Mouse (Mus musculus) CH12.LX (cell line): ENCODE measurements around the gene Herc2. TPM values are rescaled to one million over a fixed set of nuclear protein-coding genes. Genes with fewer than 3 reads are reported as not detected.

Source experiments
- DNase-seq: peaks from one replicate; pipeline ENCODE4 v3.0.0-alpha.2; 2013; ENCODE audit errors: extremely low read depth
- H3K27ac ChIP-seq: 2 replicates; pipeline ENCODE4 v1.5.1; 2012; ENCODE audit warnings: low read depth, mild to moderate bottlenecking, control low read depth, moderate library complexity; ENCODE audit not compliant: insufficient read depth
- H3K27me3 ChIP-seq: replicated peaks from 2 replicates; pipeline ENCODE3; 2012; ENCODE audit warnings: inconsistent platforms
- H3K36me3 ChIP-seq, 2 experiments: replicated peaks in 1 of 2; 2 replicates each; pipeline versions ENCODE3 to v1.6.1; 2012; ENCODE audit warnings: inconsistent platforms in 1 of 2, low read length in 1 of 2, mild to moderate bottlenecking in 1 of 2, mixed read lengths in 1 of 2, moderate library complexity in 1 of 2; ENCODE audit not compliant: control insufficient read depth in 1 of 2, insufficient read depth in 1 of 2
- H3K4me1 ChIP-seq, 2 experiments: 2 replicates each; pipeline ENCODE4 v1.6.1; 2012; ENCODE audit warnings: inconsistent platforms in 1 of 2, moderate library complexity in 1 of 2; ENCODE audit not compliant: insufficient read depth in 2 of 2, control insufficient read depth in 1 of 2
- H3K4me2 ChIP-seq: 2 replicates; pipeline ENCODE4 v1.6.1; 2012; ENCODE audit warnings: low read depth, mild to moderate bottlenecking, control low read depth; ENCODE audit not compliant: poor library complexity, insufficient read depth, severe bottlenecking
- H3K4me3 ChIP-seq, 3 experiments: fragments of 150-350 bp in 1 of 3; sonication (generic) in 1 of 3; replicated peaks in 1 of 3; 2 replicates each; pipeline versions ENCODE3 to v1.5.1; 2011 to 2012; ENCODE audit warnings: low read depth in 2 of 3, low read length in 2 of 3, mild to moderate bottlenecking in 2 of 3, moderate library complexity in 2 of 3, control low read depth in 1 of 3, improper control_type of control experiment in 1 of 3, inconsistent platforms in 1 of 3, mixed read lengths in 1 of 3; ENCODE audit not compliant: poor library complexity in 1 of 3
- H3K79me2 ChIP-seq: replicated peaks from 2 replicates; pipeline ENCODE4 v1.6.1; 2012; ENCODE audit warnings: mild to moderate bottlenecking, moderate library complexity; ENCODE audit not compliant: control insufficient read depth, poor library complexity, insufficient read depth, severe bottlenecking; ENCODE audit errors: extremely low read depth
- H3K9ac ChIP-seq: 2 replicates; pipeline ENCODE4 v1.6.1; 2012; ENCODE audit warnings: low read depth, mild to moderate bottlenecking, control low read depth, moderate library complexity; ENCODE audit not compliant: insufficient read depth
- H3K9me3 ChIP-seq: replicated peaks from 2 replicates; pipeline ENCODE3; 2012; ENCODE audit warnings: low read length, inconsistent platforms, mixed read lengths
- EP300 ChIP-seq: IDR thresholded peaks from 2 replicates; pipeline ENCODE4 v1.6.1; 2011; ENCODE audit warnings: low read length, improper control_type of control experiment
- ETS1 ChIP-seq: conservative IDR thresholded peaks from 2 replicates; pipeline ENCODE4 v1.6.1; 2012; ENCODE audit warnings: low read depth, mild to moderate bottlenecking, inconsistent platforms, low read length, improper control_type of control experiment, moderate library complexity
- GABPA ChIP-seq: IDR thresholded peaks from 2 replicates; pipeline ENCODE4 v1.6.1; 2012; ENCODE audit warnings: low read depth, low read length, improper control_type of control experiment, inconsistent platforms; ENCODE audit not compliant: insufficient replicate concordance
- IRF4 ChIP-seq: IDR thresholded peaks from 2 replicates; pipeline ENCODE4 v1.6.1; 2014; ENCODE audit warnings: low read depth, mild to moderate bottlenecking, inconsistent platforms, low read length, improper control_type of control experiment
- JUN ChIP-seq: IDR thresholded peaks from 2 replicates; pipeline ENCODE4 v1.6.1; 2011; ENCODE audit warnings: low read depth, mild to moderate bottlenecking, low read length, improper control_type of control experiment, moderate library complexity; ENCODE audit not compliant: insufficient read depth
- MAFK ChIP-seq: IDR thresholded peaks from 2 replicates; pipeline ENCODE4 v1.6.1; 2011; ENCODE audit warnings: low read length, improper control_type of control experiment; ENCODE audit not compliant: insufficient replicate concordance
- MAX ChIP-seq: IDR thresholded peaks from 2 replicates; pipeline ENCODE4 v1.6.1; 2011; ENCODE audit warnings: low read length, improper control_type of control experiment
- MAZ ChIP-seq: IDR thresholded peaks from 2 replicates; pipeline ENCODE4 v1.6.1; 2012; ENCODE audit warnings: low read depth, mild to moderate bottlenecking, inconsistent platforms, low read length, improper control_type of control experiment, moderate library complexity
- MEF2A ChIP-seq: IDR thresholded peaks from 2 replicates; pipeline ENCODE4 v1.6.1; 2014; ENCODE audit warnings: low read depth, mild to moderate bottlenecking, inconsistent platforms, low read length, improper control_type of control experiment, borderline replicate concordance
- MYC ChIP-seq: IDR thresholded peaks from 2 replicates; pipeline ENCODE4 v1.6.1; 2011; ENCODE audit warnings: low read depth, mild to moderate bottlenecking, improper control_type of control experiment, low read length
- NRF1 ChIP-seq: IDR thresholded peaks from 2 replicates; pipeline ENCODE4 v1.6.1; 2014; ENCODE audit warnings: low read depth, mild to moderate bottlenecking, inconsistent platforms, low read length, improper control_type of control experiment, moderate library complexity
- POLR2AphosphoS2 ChIP-seq: IDR thresholded peaks from 2 replicates; pipeline ENCODE4 v1.6.1; 2011; ENCODE audit warnings: low read depth, low read length, improper control_type of control experiment
- RAD21 ChIP-seq: IDR thresholded peaks from 2 replicates; pipeline ENCODE4 v1.6.1; 2011; ENCODE audit warnings: low read depth, mild to moderate bottlenecking, low read length, improper control_type of control experiment, moderate library complexity
- SIN3A ChIP-seq: IDR thresholded peaks from 2 replicates; pipeline ENCODE4 v1.6.1; 2012; ENCODE audit warnings: low read length, improper control_type of control experiment, inconsistent platforms
- TBP ChIP-seq: conservative IDR thresholded peaks from 2 replicates; pipeline ENCODE4 v1.6.1; 2011; ENCODE audit warnings: low read depth, low read length, improper control_type of control experiment
- TCF12 ChIP-seq: IDR thresholded peaks from 2 replicates; pipeline ENCODE4 v1.6.1; 2014; ENCODE audit warnings: low read depth, mild to moderate bottlenecking, inconsistent platforms, low read length, improper control_type of control experiment
- USF1 ChIP-seq: IDR thresholded peaks from 2 replicates; pipeline ENCODE4 v1.6.1; 2014; ENCODE audit warnings: low read depth, mild to moderate bottlenecking, inconsistent platforms, low read length, improper control_type of control experiment
- USF2 ChIP-seq: conservative IDR thresholded peaks from 2 replicates; pipeline ENCODE4 v1.6.1; 2011; ENCODE audit warnings: low read depth, low read length, improper control_type of control experiment
- ZMIZ1 ChIP-seq: IDR thresholded peaks from 2 replicates; pipeline ENCODE4 v1.6.1; 2012; ENCODE audit warnings: low read depth, mild to moderate bottlenecking, inconsistent platforms, low read length, improper control_type of control experiment
- ZNF384 ChIP-seq: IDR thresholded peaks from 2 replicates; pipeline ENCODE4 v1.6.1; 2012; ENCODE audit warnings: low read depth, low read length, improper control_type of control experiment, inconsistent platforms
- dilution Hi-C: fragments of 300-500 bp; cut with MboI; formaldehyde crosslinking; loops from 2 replicates; pipeline ENCODE4 v1.14.3; 2020; ENCODE audit warnings: low sequenced_read_pairs; ENCODE audit not compliant: extremely low pct_unique_long_range_greater_than_20kb, extremely low pct_ligation_motif_present
- in situ Hi-C: fragments of 300-500 bp; cut with MboI; formaldehyde crosslinking; loops from 3 replicates; pipeline ENCODE4 v1.14.3; 2019; ENCODE audit warnings: low sequenced_read_pairs, low pct_ligation_motif_present, low pct_unique_long_range_greater_than_20kb, mixed read lengths
- polyA plus RNA-seq: library from polyadenylated mRNA; unstranded; fragments of >175 nt; gene quantifications from 2 replicates; pipeline ENCODE4 v1.2.1, GENCODE M21; 2012; ENCODE audit warnings: low read depth; ENCODE audit not compliant: insufficient read length
- total RNA-seq, 2 experiments: library from RNA; depleted of rRNA; stranded (reverse); fragments of 300-350 nt in 1 of 2; fragments of >200 nt in 1 of 2; gene quantifications; 2 replicates each; pipeline ENCODE4 v1.2.3; 2012 to 2014

The Herc2 gene
- total and polyA plus RNA-seq, 3 experiments, result 9.7 to 27.6 (median 18.2) TPM

- Histone ChIP-seq H3K9ac (no peak overlapping the region), H3K4me1 (no peaks in the 10 kb centered on the region), H3K9me3 (no peaks in the 10 kb centered on the region), H3K27ac (no peak overlapping the region), H3K4me2 (no peak overlapping the region), H3K36me3 (peaks cover 12 to 35% of the 10 kb centered on the region in 2 experiments), H3K79me2 (no peaks in the 10 kb centered on the region)
- dilution Hi-C loops (no loop called here), in situ Hi-C loops (no loop called here)
- DNase-seq, result no peak
- TF ChIP-seq MEF2A (no peak), MAZ (no peak), ETS1 (no peak), MAX (no peak), SIN3A (no peak), EP300 (no peak), USF1 (no peak), NRF1 (no peak), POLR2AphosphoS2 (no peak), IRF4 (no peak)
- TF ChIP-seq, all 38 proteins: peak for 0
- H3K4me3 ChIP-seq, result no peak overlapping the region
- H3K27me3 ChIP-seq, result no peaks in the 10 kb centered on the region
Observed at GRCm38 (mm10) chr7:56112999-56113398, 63.0 kb downstream of the Herc2 start.

- dilution Hi-C loops, result no loop called here
- no peak overlapping the region for H3K27ac ChIP-seq
- H3K27me3 ChIP-seq, result no peaks in the 10 kb centered on the region
- no peak for DNase-seq
- no peaks in the 10 kb centered on the region for H3K9me3 ChIP-seq
- H3K4me1 ChIP-seq, result no peaks in the 10 kb centered on the region
- peaks cover 10 to 27% of the 10 kb centered on the region in 2 experiments for H3K36me3 ChIP-seq
- TF ChIP-seq USF1 (no peak), JUN (no peak), GABPA (no peak), RAD21 (no peak), ETS1 (no peak), MAFK (no peak), MYC (no peak), ZNF384 (no peak), TBP (no peak), USF2 (no peak), ZMIZ1 (no peak), TCF12 (no peak)
- no peaks in the 10 kb centered on the region for H3K79me2 ChIP-seq
- H3K9ac ChIP-seq, result no peak overlapping the region
- H3K4me2 ChIP-seq, result no peak overlapping the region
- H3K4me3 ChIP-seq, result no peak overlapping the region
- in situ Hi-C loops, result no loop called here
Observed at GRCm38 (mm10) chr7:56114148-56114547, 64.2 kb downstream of the Herc2 start.
